Mouse (Mus musculus): ENCODE measurements around the gene Ufsp1. TPM values are rescaled to one million over a fixed set of nuclear protein-coding genes. Genes with fewer than 3 reads are reported as not detected.

The Ufsp1 gene
- total RNA-seq, 2 experiments from 2014 or later, result 12.2 to 13.4 TPM

- peak in 1 of 2 experiments; percentile 39 for DNase-seq (ENCODE audit: low spot score in 2 of 2)
Observed at GRCm38 (mm10) chr5:137294744-137295093, 290 bp downstream of the Ufsp1 start.

- DNase-seq (ENCODE audit: low spot score in 2 of 2), result no peak
Observed at GRCm38 (mm10) chr5:137295296-137295695, 867 bp downstream of the Ufsp1 start.

GRCm38 (mm10) chr5:137295712-137296111, 1.3 kb downstream of the Ufsp1 start:
- DNase-seq (ENCODE audit: low spot score in 2 of 2), result no peak

GRCm38 (mm10) chr5:137297126-137297525, 2.7 kb downstream of the Ufsp1 start:
- DNase-seq (ENCODE audit: low spot score in 2 of 2), result no peak

GRCm38 (mm10) chr5:137299240-137299639, 4.8 kb downstream of the Ufsp1 start:
- no peak for DNase-seq (ENCODE audit: low spot score in 2 of 2)

- no peak for DNase-seq (ENCODE audit: low spot score in 2 of 2)
Observed at GRCm38 (mm10) chr5:137301253-137301652, 6.8 kb downstream of the Ufsp1 start.

- no peak for DNase-seq (ENCODE audit: low spot score in 2 of 2)
Observed at GRCm38 (mm10) chr5:137303609-137304008, 9.2 kb downstream of the Ufsp1 start.

- DNase-seq (ENCODE audit: low spot score in 2 of 2), result no peak
Observed at GRCm38 (mm10) chr5:137304165-137304564, 9.7 kb downstream of the Ufsp1 start.

- no peak for DNase-seq (ENCODE audit: low spot score in 2 of 2)
Observed at GRCm38 (mm10) chr5:137304816-137305215, 10.4 kb downstream of the Ufsp1 start.

GRCm38 (mm10) chr5:137305822-137306221, 11.4 kb downstream of the Ufsp1 start:
- DNase-seq (ENCODE audit: low spot score in 2 of 2), result no peak

- no peak for DNase-seq (ENCODE audit: low spot score in 2 of 2)
Observed at GRCm38 (mm10) chr5:137306439-137307005, 12.1 kb downstream of the Ufsp1 start.

GRCm38 (mm10) chr5:137307071-137307912, 12.9 kb downstream of the Ufsp1 start, which contains the start of gene Srrt:
Gene Srrt (minus strand): TSS chr5:137307674.
- peak; percentile 88 to 91 for DNase-seq (ENCODE audit: low spot score in 2 of 2)

- DNase-seq (ENCODE audit: low spot score in 2 of 2), result no peak
Observed at GRCm38 (mm10) chr5:137308356-137308755, 13.9 kb downstream of the Ufsp1 start.

GRCm38 (mm10) chr5:137313466-137314192, 19.2 kb downstream of the Ufsp1 start:
- DNase-seq (ENCODE audit: low spot score in 2 of 2), result no peak

- DNase-seq (ENCODE audit: low spot score in 2 of 2), result peak; percentile 46 to 59
Observed at GRCm38 (mm10) chr5:137314193-137315083, 20.0 kb downstream of the Ufsp1 start, which contains the start of gene Trip6. Gene Trip6 (minus strand): TSS chr5:137314404.

GRCm38 (mm10) chr5:137315084-137315903, 20.9 kb downstream of the Ufsp1 start:
- no peak for DNase-seq (ENCODE audit: low spot score in 2 of 2)

GRCm38 (mm10) chr5:137317361-137317760, 22.9 kb downstream of the Ufsp1 start:
- no peak for DNase-seq (ENCODE audit: low spot score in 2 of 2)

GRCm38 (mm10) chr5:137318570-137318969, 24.1 kb downstream of the Ufsp1 start:
- DNase-seq (ENCODE audit: low spot score in 2 of 2), result no peak

- no peak for DNase-seq (ENCODE audit: low spot score in 2 of 2)
Observed at GRCm38 (mm10) chr5:137320996-137321395, 26.6 kb downstream of the Ufsp1 start.

- no peak for DNase-seq (ENCODE audit: low spot score in 2 of 2)
Observed at GRCm38 (mm10) chr5:137330910-137331309, 36.5 kb downstream of the Ufsp1 start.

Measured in left cerebral cortex, adult 18-20 months (tissue).